Mouse (Mus musculus): ENCODE measurements around the gene Rel. TPM values are rescaled to one million over a fixed set of nuclear protein-coding genes. Genes with fewer than 3 reads are reported as not detected.

The Rel gene
- polyA plus RNA-seq, 1 experiment from 2014 or later, result 0.31 TPM

GRCm38 (mm10) chr11:23741386-23741785, 29.4 kb downstream of the Rel start:
- H3K9me3 ChIP-seq, result no peaks in the 10 kb centered on the region
- no peaks in the 10 kb centered on the region for H3K4me1 ChIP-seq (replicated peaks)
- no peak overlapping the region for H3K4me3 ChIP-seq (replicated peaks)
- H3K27ac ChIP-seq, result no peak overlapping the region
- no peaks in the 10 kb centered on the region for H3K27me3 ChIP-seq
- no peak overlapping the region for H3K9ac ChIP-seq (replicated peaks)
- H3K36me3 ChIP-seq, result no peaks in the 10 kb centered on the region
- WGBS, result 93% methylated on average over 7 of the region's 7 CpGs
- no peak for ATAC-seq
- H3K4me2 ChIP-seq (replicated peaks), result no peak overlapping the region

- Histone ChIP-seq H3K36me3 (no peaks in the 10 kb centered on the region), H3K4me3 (replicated peaks) (no peak overlapping the region), H3K4me2 (replicated peaks) (no peak overlapping the region), H3K27ac (no peak overlapping the region), H3K9me3 (no peaks in the 10 kb centered on the region), H3K4me1 (replicated peaks) (no peaks in the 10 kb centered on the region), H3K27me3 (no peaks in the 10 kb centered on the region), H3K9ac (replicated peaks) (no peak overlapping the region)
- no peak for ATAC-seq
- WGBS, result 78% methylated on average over 4 of the region's 4 CpGs
Measured at GRCm38 (mm10) chr11:23740895-23741294, 29.9 kb downstream of the Rel start.

DNA sequence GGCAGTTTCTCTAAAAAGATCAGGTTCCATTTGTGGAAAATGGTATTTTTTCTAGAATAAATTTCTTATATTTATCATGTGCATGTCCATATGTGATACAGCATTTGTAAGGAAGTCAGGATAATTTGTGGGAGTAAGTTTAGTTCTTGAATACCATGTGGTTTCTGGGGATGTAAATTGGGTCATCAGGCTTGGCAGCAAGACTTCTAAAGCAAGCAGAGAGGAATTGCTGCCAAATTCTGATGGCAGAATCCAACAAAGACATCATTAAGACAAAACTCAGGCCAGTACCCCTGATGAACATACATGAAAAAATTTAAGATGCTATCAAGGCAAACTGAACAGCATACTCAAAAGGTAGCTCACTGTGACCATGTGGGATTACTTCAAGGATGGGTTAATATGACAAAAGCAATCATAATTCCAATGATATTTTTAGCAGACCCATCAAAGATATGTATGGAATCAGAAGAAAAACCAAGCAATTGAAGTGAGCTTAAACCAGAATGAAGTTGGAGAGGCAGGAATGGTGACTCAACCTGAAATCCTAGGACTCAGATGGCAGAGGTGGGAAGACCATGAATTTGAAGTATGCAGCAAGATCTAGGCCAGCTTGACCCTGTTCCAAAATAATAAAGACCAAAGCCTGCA, 34.8 kb downstream of the Rel start:
- Histone ChIP-seq H3K4me3 (replicated peaks) (no peak overlapping the region), H3K4me1 (replicated peaks) (no peaks in the 10 kb centered on the region), H3K27me3 (no peaks in the 10 kb centered on the region), H3K27ac (no peak overlapping the region), H3K36me3 (peaks cover 21% of the 10 kb centered on the region), H3K9ac (replicated peaks) (no peak overlapping the region), H3K4me2 (replicated peaks) (no peak overlapping the region), H3K9me3 (no peaks in the 10 kb centered on the region)
- no peak for ATAC-seq

DNA sequence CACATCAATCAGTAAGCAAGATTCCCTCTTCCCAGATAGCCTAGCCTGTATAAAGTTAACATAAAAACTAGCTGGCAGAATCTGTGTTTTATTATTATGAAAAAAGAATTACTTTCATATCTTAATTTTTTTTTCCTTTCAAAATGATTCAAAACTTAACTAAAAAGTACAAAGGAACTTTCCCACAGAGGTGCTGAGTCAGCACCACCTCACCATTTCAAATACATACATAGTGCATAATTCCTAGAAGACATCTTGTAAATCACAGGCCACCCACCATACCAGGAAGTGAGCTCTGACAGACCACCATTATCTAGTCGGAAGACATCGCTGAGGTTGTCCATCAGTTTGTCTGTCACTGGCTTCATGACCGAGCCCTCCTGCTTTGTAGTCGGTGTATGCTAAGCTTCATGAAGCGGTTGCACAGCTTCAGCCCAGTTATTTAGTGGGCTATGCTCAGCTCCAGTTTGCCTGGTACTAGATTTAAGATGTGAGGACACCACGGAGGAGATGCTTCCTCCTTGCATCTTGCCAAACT, 36.0 kb downstream of the Rel start:
- Histone ChIP-seq H3K36me3 (peaks cover 29% of the 10 kb centered on the region), H3K4me1 (replicated peaks) (no peaks in the 10 kb centered on the region), H3K4me2 (replicated peaks) (no peak overlapping the region), H3K9ac (replicated peaks) (no peak overlapping the region), H3K4me3 (replicated peaks) (no peak overlapping the region), H3K27ac (no peak overlapping the region), H3K27me3 (no peaks in the 10 kb centered on the region), H3K9me3 (no peaks in the 10 kb centered on the region)
- 95% methylated on average over 6 of the region's 6 CpGs for WGBS
- no peak for ATAC-seq

- no peak overlapping the region for H3K4me2 ChIP-seq (replicated peaks)
- H3K4me1 ChIP-seq (replicated peaks), result no peaks in the 10 kb centered on the region
- H3K9ac ChIP-seq (replicated peaks), result no peak overlapping the region
- 91% methylated on average over 1 of the region's 1 CpGs for WGBS
- no peak overlapping the region for H3K27ac ChIP-seq
- H3K9me3 ChIP-seq, result no peaks in the 10 kb centered on the region
- H3K4me3 ChIP-seq (replicated peaks), result no peak overlapping the region
- H3K27me3 ChIP-seq, result no peaks in the 10 kb centered on the region
- H3K36me3 ChIP-seq, result peaks cover 42% of the 10 kb centered on the region
- ATAC-seq, result no peak
Measured at GRCm38 (mm10) chr11:23732840-23733239, 37.9 kb downstream of the Rel start.

GRCm38 (mm10) chr11:23730120-23730519, 40.6 kb downstream of the Rel start:
- no peaks in the 10 kb centered on the region for H3K4me1 ChIP-seq (replicated peaks)
- ATAC-seq, result no peak
- WGBS, result 95% methylated on average over 4 of the region's 4 CpGs
- no peaks in the 10 kb centered on the region for H3K9me3 ChIP-seq
- no peak overlapping the region for H3K4me3 ChIP-seq (replicated peaks)
- no peak overlapping the region for H3K27ac ChIP-seq
- H3K4me2 ChIP-seq (replicated peaks), result no peak overlapping the region
- no peaks in the 10 kb centered on the region for H3K27me3 ChIP-seq
- H3K36me3 ChIP-seq, result peaks cover 63% of the 10 kb centered on the region
- no peak overlapping the region for H3K9ac ChIP-seq (replicated peaks)

DNA sequence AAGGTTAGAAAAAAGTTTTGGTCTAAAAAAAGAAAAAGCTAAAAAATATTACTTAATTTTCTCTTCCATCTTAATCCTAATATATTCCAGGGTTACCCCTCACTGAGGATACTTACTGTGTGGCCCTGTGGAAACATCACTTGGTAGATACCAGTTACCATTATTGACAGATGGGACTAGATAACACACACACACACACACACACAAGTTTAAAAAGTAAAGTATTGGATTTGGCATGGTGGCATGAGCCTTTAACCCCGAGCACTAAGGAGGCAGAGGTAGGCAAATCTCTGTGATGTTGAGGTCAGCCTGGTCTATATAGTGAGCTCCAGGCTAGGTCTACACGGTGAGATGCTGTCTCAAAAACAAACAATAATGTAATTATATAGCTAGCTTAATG, 42.6 kb downstream of the Rel start:
- Histone ChIP-seq H3K9ac (replicated peaks) (no peak overlapping the region), H3K4me3 (replicated peaks) (no peak overlapping the region), H3K27ac (no peak overlapping the region), H3K4me2 (replicated peaks) (no peak overlapping the region), H3K4me1 (replicated peaks) (no peaks in the 10 kb centered on the region), H3K9me3 (no peaks in the 10 kb centered on the region), H3K36me3 (peaks cover 64% of the 10 kb centered on the region), H3K27me3 (no peaks in the 10 kb centered on the region)
- no peak for ATAC-seq
- WGBS, result 91% methylated on average over 2 of the region's 2 CpGs

- H3K4me2 ChIP-seq (replicated peaks), result no peak overlapping the region
- no peak overlapping the region for H3K4me3 ChIP-seq (replicated peaks)
- 97% methylated on average over 2 of the region's 2 CpGs for WGBS
- H3K4me1 ChIP-seq (replicated peaks), result 0 out of 2 replicates have a peak, but pooled peaks cover 3% of the 10 kb centered on the region
- no peak overlapping the region for H3K9ac ChIP-seq (replicated peaks)
- no peak overlapping the region for H3K27ac ChIP-seq
- H3K27me3 ChIP-seq, result no peaks in the 10 kb centered on the region
- H3K36me3 ChIP-seq, result peaks cover 74% of the 10 kb centered on the region
- H3K9me3 ChIP-seq, result no peaks in the 10 kb centered on the region
- no peak for ATAC-seq
Measured at GRCm38 (mm10) chr11:23726441-23726840, 44.3 kb downstream of the Rel start.

DNA sequence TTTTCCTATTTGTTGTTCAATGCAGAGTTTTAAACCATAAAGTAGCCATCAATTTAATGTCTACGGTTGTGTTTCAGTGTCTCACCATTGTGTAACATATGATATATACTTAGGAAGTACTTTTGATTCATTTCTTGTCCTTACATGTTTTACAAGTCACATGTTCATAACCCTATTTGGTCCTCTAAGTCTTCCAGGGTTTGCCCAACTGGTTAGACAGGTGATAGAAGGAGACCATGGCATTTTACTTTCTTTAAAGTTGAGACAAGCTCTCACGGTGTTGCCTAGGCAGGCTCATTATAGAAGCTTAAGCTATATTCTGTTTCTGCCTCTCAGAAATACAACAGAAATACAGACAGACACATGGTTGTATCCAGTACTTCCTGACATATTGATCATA, 44.9 kb downstream of the Rel start:
- H3K9ac ChIP-seq (replicated peaks), result no peak overlapping the region
- H3K4me3 ChIP-seq (replicated peaks), result no peak overlapping the region
- no peak overlapping the region for H3K27ac ChIP-seq
- H3K9me3 ChIP-seq, result no peaks in the 10 kb centered on the region
- no peak overlapping the region for H3K4me2 ChIP-seq (replicated peaks)
- H3K4me1 ChIP-seq (replicated peaks), result 0 out of 2 replicates have a peak, but pooled peaks cover 3% of the 10 kb centered on the region
- WGBS, result 98% methylated on average over 2 of the region's 2 CpGs
- no peak for ATAC-seq
- peaks cover 72% of the 10 kb centered on the region for H3K36me3 ChIP-seq
- H3K27me3 ChIP-seq, result no peaks in the 10 kb centered on the region

DNA sequence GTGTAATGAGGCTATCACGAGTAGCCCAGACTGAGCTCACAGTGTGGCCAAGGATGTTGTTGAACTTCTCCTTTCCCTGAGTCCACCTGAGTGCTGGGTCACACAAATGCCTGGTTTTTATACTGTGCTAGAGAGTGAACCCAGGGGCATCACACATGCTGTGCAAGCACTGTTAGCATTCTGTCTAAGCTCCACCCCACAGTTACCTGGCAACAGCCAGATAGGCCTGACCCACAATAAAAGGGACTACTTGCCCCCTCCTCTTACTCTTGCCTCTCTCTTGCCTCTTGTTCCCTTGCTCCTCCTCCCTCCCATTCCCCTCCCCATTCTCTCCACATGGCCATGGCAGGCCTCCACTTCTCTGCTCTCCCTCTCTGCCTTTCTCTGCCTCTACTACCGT, 48.4 kb downstream of the Rel start:
- WGBS, result 21% methylated on average over 2 of the region's 2 CpGs
- ATAC-seq, result 0 out of 2 replicates have a peak, but pooled peaks have one; percentile 50
- H3K9me3 ChIP-seq, result no peaks in the 10 kb centered on the region

DNA sequence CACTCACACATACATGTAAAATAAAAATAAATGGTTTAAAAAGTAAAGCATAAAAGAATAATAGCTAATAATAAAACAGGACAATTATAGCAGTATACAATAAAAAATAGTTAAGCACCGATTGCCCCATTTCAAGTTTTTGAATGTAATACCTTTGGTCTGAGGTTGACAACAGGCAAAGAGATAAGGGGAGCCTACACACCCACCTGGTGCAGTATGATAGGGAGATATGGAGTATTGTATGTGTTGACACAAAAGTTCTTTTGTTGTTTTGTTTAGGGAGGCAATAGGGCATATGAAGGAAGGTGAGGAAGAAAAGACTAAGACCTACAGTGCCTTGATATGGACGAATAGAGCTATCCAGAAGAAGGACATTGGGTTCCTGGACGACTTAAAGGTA, 50.9 kb downstream of the Rel start:
- Histone ChIP-seq H3K36me3 (peaks cover 78% of the 10 kb centered on the region), H3K4me1 (replicated peaks) (0 out of 2 replicates have a peak, but pooled peaks cover 3% of the 10 kb centered on the region)

More for the DNA sequence above, 48.4 kb downstream of the Rel start:
- Histone ChIP-seq H3K4me2 (replicated peaks) (no peak overlapping the region), H3K9ac (replicated peaks) (no peak overlapping the region), H3K27me3 (no peaks in the 10 kb centered on the region), H3K27ac (no peak overlapping the region), H3K36me3 (peaks cover 78% of the 10 kb centered on the region), H3K4me3 (replicated peaks) (no peak overlapping the region), H3K4me1 (replicated peaks) (0 out of 2 replicates have a peak, but pooled peaks cover 3% of the 10 kb centered on the region)

DNA sequence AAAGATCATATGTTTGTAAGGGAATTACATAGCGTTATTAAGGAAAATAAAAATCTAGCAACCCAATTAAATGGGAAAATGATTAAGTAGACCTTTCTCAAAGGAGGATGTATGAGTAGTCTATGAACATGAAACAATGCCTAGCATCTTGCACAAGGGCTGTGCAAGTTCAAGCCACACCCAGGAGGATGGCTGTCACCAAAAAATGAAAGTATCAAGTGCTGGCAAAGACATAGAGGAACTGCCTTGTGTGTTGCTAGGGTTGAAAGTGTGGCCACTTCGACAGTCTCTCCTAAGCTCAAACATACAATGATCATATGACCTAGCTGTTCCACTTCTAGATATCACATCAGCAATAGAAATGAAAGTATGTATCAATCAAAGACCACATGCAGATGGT, 51.9 kb downstream of the Rel start:
- Histone ChIP-seq H3K4me1 (replicated peaks) (0 out of 2 replicates have a peak, but pooled peaks cover 3% of the 10 kb centered on the region), H3K27me3 (no peaks in the 10 kb centered on the region), H3K27ac (no peak overlapping the region), H3K9ac (replicated peaks) (no peak overlapping the region), H3K4me3 (replicated peaks) (no peak overlapping the region), H3K36me3 (peaks cover 87% of the 10 kb centered on the region), H3K4me2 (replicated peaks) (no peak overlapping the region), H3K9me3 (no peaks in the 10 kb centered on the region)
- ATAC-seq, result no peak
- WGBS, result 93% methylated on average over 2 of the region's 2 CpGs

More for the DNA sequence above, 50.9 kb downstream of the Rel start:
- H3K9ac ChIP-seq (replicated peaks), result no peak overlapping the region
- H3K4me3 ChIP-seq (replicated peaks), result no peak overlapping the region
- no peaks in the 10 kb centered on the region for H3K9me3 ChIP-seq
- no peak overlapping the region for H3K4me2 ChIP-seq (replicated peaks)
- H3K27me3 ChIP-seq, result no peaks in the 10 kb centered on the region
- ATAC-seq, result no peak
- no peak overlapping the region for H3K27ac ChIP-seq
- WGBS, result 87% methylated on average over 3 of the region's 3 CpGs

DNA sequence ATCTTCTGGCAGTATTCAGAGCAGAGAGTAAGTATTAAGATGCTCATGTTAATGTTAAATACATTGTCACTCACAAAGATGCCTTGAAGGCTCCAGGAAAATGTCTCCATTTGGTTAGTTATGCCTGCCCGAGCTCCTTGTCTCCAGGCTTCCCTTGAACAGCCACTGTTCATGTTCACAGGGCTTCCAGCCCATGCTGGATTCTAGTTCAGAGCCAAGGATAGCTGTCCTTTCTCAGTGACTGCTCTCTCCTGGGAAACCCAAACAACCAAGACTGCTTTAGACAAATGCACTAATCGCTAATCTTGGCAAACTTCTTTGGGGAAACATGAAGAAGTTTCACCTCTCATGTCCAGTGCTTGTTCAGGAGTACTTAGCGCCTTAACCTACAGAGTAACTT, 58.5 kb downstream of the Rel start:
- H3K4me3 ChIP-seq (replicated peaks), result no peak overlapping the region
- H3K4me2 ChIP-seq (replicated peaks), result no peak overlapping the region
- ATAC-seq, result no peak
- H3K27me3 ChIP-seq, result no peaks in the 10 kb centered on the region
- WGBS, result 93% methylated on average over 3 of the region's 3 CpGs
- H3K9me3 ChIP-seq, result no peaks in the 10 kb centered on the region
- H3K36me3 ChIP-seq, result peaks cover 84% of the 10 kb centered on the region
- no peak overlapping the region for H3K27ac ChIP-seq
- H3K4me1 ChIP-seq (replicated peaks), result no peaks in the 10 kb centered on the region
- no peak overlapping the region for H3K9ac ChIP-seq (replicated peaks)

All from midbrain, embryonic 13.5 days (tissue).